Mouse (Mus musculus) embryo, embryonic 11.5 days (tissue): ENCODE measurements around the gene Vcp.

Experiments
- DNase-seq: peaks from one replicate; pipeline ENCODE4 v3.0.0-alpha.2; 2012; ENCODE audit warnings: low read depth, low spot score

The Vcp gene

GRCm38 (mm10) chr4:42945445-42945844 is 54.9 kb downstream of the Vcp start:
- DNase-seq: no peak

- peak; percentile 29 for DNase-seq
Measured at GRCm38 (mm10) chr4:42945043-42945442, 55.3 kb downstream of the Vcp start.

GRCm38 (mm10) chr4:42944185-42944584 is 56.1 kb downstream of the Vcp start:
- DNase-seq: no peak

GRCm38 (mm10) chr4:42943341-42943740 is 57.0 kb downstream of the Vcp start:
- DNase-seq: no peak

DNA sequence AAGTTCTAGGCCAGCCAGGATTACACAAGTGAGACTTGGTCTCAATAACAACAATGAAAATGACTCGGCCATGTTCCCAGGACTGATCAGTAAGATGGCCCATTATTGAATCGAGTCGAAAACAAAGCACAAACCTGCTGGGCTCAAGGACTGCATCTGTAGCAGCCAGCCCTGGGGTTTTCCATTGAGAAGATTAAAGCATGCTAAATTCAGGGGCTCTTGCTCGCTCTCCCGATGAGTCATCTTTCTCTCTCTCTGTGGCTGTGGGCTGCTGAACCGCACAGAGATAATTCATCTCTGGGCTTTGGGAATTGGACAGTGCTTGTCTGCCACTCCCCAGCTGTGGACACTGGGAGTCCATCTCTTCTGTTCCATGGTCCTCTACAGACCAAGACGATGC is 58.9 kb downstream of the Vcp start:
- DNase-seq: no peak

DNA sequence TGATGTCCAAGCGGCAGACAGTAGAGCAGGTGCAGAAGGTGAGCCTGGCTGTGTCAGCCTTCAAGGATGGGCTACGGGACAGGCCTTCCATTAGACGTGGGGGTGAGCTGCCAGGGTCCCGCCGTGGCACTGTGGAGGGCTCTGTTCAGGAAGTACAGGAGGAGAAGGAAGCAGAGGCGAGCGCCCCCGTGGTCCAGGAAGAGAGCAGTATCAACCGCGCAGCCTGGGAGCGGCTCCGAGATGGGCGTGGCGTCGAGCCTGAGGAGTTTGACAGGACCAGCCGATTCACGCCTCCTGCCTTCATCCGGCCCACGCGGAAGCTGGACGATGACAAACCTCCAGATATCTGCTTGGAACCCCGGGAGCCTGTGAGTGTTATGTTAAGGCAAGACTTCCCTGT is 66.7 kb downstream of the Vcp start:
- no peak for DNase-seq

GRCm38 (mm10) chr4:42932229-42932969 is 67.9 kb downstream of the Vcp start:
- DNase-seq: no peak
